Mouse (Mus musculus) limb, embryonic 10.5 days (tissue): ENCODE results near the gene Srm. TPM values are rescaled to one million over a fixed set of nuclear protein-coding genes. Genes with fewer than 3 reads are reported as not detected.

Experiments used
- DNase-seq: peaks from one replicate; pipeline ENCODE4 v3.0.0-alpha.2; 2017; ENCODE audit warnings: low spot score
- H3K27ac ChIP-seq: fragments of 300-500 bp; sonication (generic); 2 replicates; pipeline ENCODE4 v1.5.1; 2016; ENCODE audit warnings: mild to moderate bottlenecking
- H3K27me3 ChIP-seq: fragments of 300-500 bp; sonication (generic); 2 replicates; pipeline ENCODE4 v1.6.1; 2016; ENCODE audit warnings: low read depth, mild to moderate bottlenecking; ENCODE audit not compliant: poor library complexity, severe bottlenecking
- H3K36me3 ChIP-seq: fragments of 300-500 bp; sonication (generic); 2 replicates; pipeline ENCODE4 v1.6.1; 2016; ENCODE audit warnings: mild to moderate bottlenecking, moderate library complexity
- H3K4me1 ChIP-seq: fragments of 300-500 bp; sonication (generic); 2 replicates; pipeline ENCODE4 v1.6.1; 2016
- H3K4me3 ChIP-seq: fragments of 300-500 bp; sonication (generic); 2 replicates; pipeline ENCODE4 v1.5.1; 2016; ENCODE audit warnings: mild to moderate bottlenecking, moderate library complexity
- H3K9me3 ChIP-seq: fragments of 300-500 bp; sonication (generic); replicated peaks from 2 replicates; pipeline ENCODE4 v1.6.1; 2016; ENCODE audit warnings: mild to moderate bottlenecking
- whole genome bisulfite sequencing: fragments of 180-500 bp; shearing (Covaris S2); methylation state at CpG from one replicate; pipeline ENCODE4 v1.1.7; 2016; 5-methylcytosine and 5-hydroxymethylcytosine counted together
- polyA plus RNA-seq: library from polyadenylated mRNA; unstranded; fragments of >200 nt; fragmentation: Nextera tagmentation; extraction: Ambion mirVana; gene quantifications from 2 replicates; pipeline ENCODE4 v1.2.1, GENCODE M21; 2016

The Srm gene
- polyA plus RNA-seq, 1 experiment from 2014 or later = 249 TPM

GRCm38 (mm10) chr4:148626623-148627185 is 35.4 kb downstream of the Srm start, which contains the start of gene Tardbp:
Tardbp (minus strand) TSS chr4:148627019.
- peaks cover 26% of the 10 kb centered on the region for H3K4me1 ChIP-seq
- no peaks in the 10 kb centered on the region for H3K9me3 ChIP-seq
- peak within 1 kb of the TSS; percentile 100 for H3K4me3 ChIP-seq
- WGBS = under 1% methylated on average over 51 of the region's 51 CpGs
- H3K27ac ChIP-seq = peak within 1 kb of the TSS; percentile 100
- DNase-seq = peak; percentile 98
- H3K27me3 ChIP-seq = no peaks in the 10 kb centered on the region
- H3K36me3 ChIP-seq = peaks cover 36% of the 10 kb centered on the region

GRCm38 (mm10) chr4:148627246-148627645 is 35.9 kb downstream of the Srm start:
- 62% methylated on average over 3 of the region's 3 CpGs for WGBS
- Histone ChIP-seq H3K27ac (peak overlapping the region; percentile 100), H3K9me3 (no peaks in the 10 kb centered on the region), H3K27me3 (no peaks in the 10 kb centered on the region), H3K36me3 (peaks cover 31% of the 10 kb centered on the region), H3K4me1 (peaks cover 26% of the 10 kb centered on the region), H3K4me3 (peak overlapping the region; percentile 100)
- no peak for DNase-seq

- 66% methylated on average over 3 of the region's 3 CpGs for WGBS
- DNase-seq = no peak
- Histone ChIP-seq H3K36me3 (no peaks in the 10 kb centered on the region), H3K27ac (no peak overlapping the region), H3K4me1 (peaks cover 3% of the 10 kb centered on the region; the same call in 1 of the 2 replicates), H3K9me3 (no peaks in the 10 kb centered on the region), H3K4me3 (no peak overlapping the region), H3K27me3 (no peaks in the 10 kb centered on the region)
Measured at GRCm38 (mm10) chr4:148632013-148632692, 40.9 kb downstream of the Srm start.

GRCm38 (mm10) chr4:148633395-148634061 is 42.2 kb downstream of the Srm start:
- H3K27ac ChIP-seq = no peak overlapping the region
- 73% methylated on average over 2 of the region's 2 CpGs for WGBS
- no peaks in the 10 kb centered on the region for H3K36me3 ChIP-seq
- peaks cover 3% of the 10 kb centered on the region; the same call in 1 of the 2 replicates for H3K4me1 ChIP-seq
- no peak for DNase-seq
- no peaks in the 10 kb centered on the region for H3K9me3 ChIP-seq
- no peaks in the 10 kb centered on the region for H3K27me3 ChIP-seq
- H3K4me3 ChIP-seq = no peak overlapping the region

- DNase-seq = no peak
- Histone ChIP-seq H3K36me3 (no peaks in the 10 kb centered on the region), H3K27me3 (no peaks in the 10 kb centered on the region), H3K27ac (no peak overlapping the region), H3K4me3 (no peak overlapping the region), H3K4me1 (peaks cover 3% of the 10 kb centered on the region; the same call in 1 of the 2 replicates), H3K9me3 (no peaks in the 10 kb centered on the region)
- WGBS = 87% methylated on average over 2 of the region's 2 CpGs
Measured at GRCm38 (mm10) chr4:148635309-148635708, 44.0 kb downstream of the Srm start.

GRCm38 (mm10) chr4:148638302-148638701 is 47.0 kb downstream of the Srm start:
- no peaks in the 10 kb centered on the region for H3K27me3 ChIP-seq
- H3K36me3 ChIP-seq = no peaks in the 10 kb centered on the region
- H3K4me3 ChIP-seq = no peak overlapping the region
- DNase-seq = no peak
- WGBS = 65% methylated on average over 9 of the region's 9 CpGs
- no peaks in the 10 kb centered on the region for H3K9me3 ChIP-seq
- H3K4me1 ChIP-seq = peaks cover 3% of the 10 kb centered on the region
- H3K27ac ChIP-seq = no peak overlapping the region

- H3K27me3 ChIP-seq = no peaks in the 10 kb centered on the region
- H3K9me3 ChIP-seq = no peaks in the 10 kb centered on the region
- no peaks in the 10 kb centered on the region for H3K36me3 ChIP-seq
- 89% methylated on average over 2 of the region's 2 CpGs for WGBS
- no peak overlapping the region for H3K4me3 ChIP-seq
- no peak for DNase-seq
- no peak overlapping the region for H3K27ac ChIP-seq
- peaks cover 11% of the 10 kb centered on the region for H3K4me1 ChIP-seq
Measured at GRCm38 (mm10) chr4:148639455-148639854, 48.2 kb downstream of the Srm start.

GRCm38 (mm10) chr4:148641121-148641520 is 49.8 kb downstream of the Srm start:
- 91% methylated on average over 5 of the region's 5 CpGs for WGBS
- no peak overlapping the region for H3K4me3 ChIP-seq
- DNase-seq = no peak
- peaks cover 11% of the 10 kb centered on the region for H3K4me1 ChIP-seq
- H3K36me3 ChIP-seq = no peaks in the 10 kb centered on the region
- H3K27ac ChIP-seq = no peak overlapping the region
- H3K9me3 ChIP-seq = no peaks in the 10 kb centered on the region
- no peaks in the 10 kb centered on the region for H3K27me3 ChIP-seq

GRCm38 (mm10) chr4:148643291-148644156 is 52.2 kb downstream of the Srm start, which contains the start of gene Gm572:
Gm572 (plus strand) TSS chr4:148643317.
- DNase-seq = no peak
- Histone ChIP-seq H3K27me3 (no peaks in the 10 kb centered on the region), H3K36me3 (no peaks in the 10 kb centered on the region), H3K4me3 (peak within 1 kb of the TSS; percentile 9; the same call in 1 of the 2 replicates), H3K27ac (no peak within 1 kb of the TSS), H3K4me1 (peaks cover 11% of the 10 kb centered on the region; the same call in 1 of the 2 replicates), H3K9me3 (no peaks in the 10 kb centered on the region)
- 66% methylated on average over 15 of the region's 15 CpGs for WGBS

- Histone ChIP-seq H3K27ac (no peak overlapping the region), H3K36me3 (no peaks in the 10 kb centered on the region), H3K4me3 (peak overlapping the region; percentile 9; the same call in 1 of the 2 replicates), H3K27me3 (no peaks in the 10 kb centered on the region), H3K9me3 (no peaks in the 10 kb centered on the region), H3K4me1 (peaks cover 11% of the 10 kb centered on the region; the same call in 1 of the 2 replicates)
- WGBS = 6% methylated on average over 9 of the region's 9 CpGs
- peak; percentile 83 for DNase-seq
Measured at GRCm38 (mm10) chr4:148644157-148644511, 52.8 kb downstream of the Srm start.
